Mouse (Mus musculus) cerebellum, adult 2 months (tissue): ENCODE measurements around the gene Srp54b. TPM values are rescaled to one million over a fixed set of nuclear protein-coding genes. Genes with fewer than 3 reads are reported as not detected.
"Not testable (repeated sequence)": the region's sequence is repeated elsewhere in the genome, so short reads cannot be mapped to it uniquely, and the experiment has no call there.

Experiments used
- DNase-seq, 2 experiments: peaks; one replicate each; pipeline ENCODE4 v3.0.0; 2021
- H3K27ac ChIP-seq: fragments of 200-500 bp; 2 replicates; pipeline ENCODE4 v1.5.1; 2012; ENCODE audit warnings: low read length, control low read depth, inconsistent platforms; ENCODE audit not compliant: insufficient read depth
- H3K27me3 ChIP-seq: fragments of 200-500 bp; 2 replicates; pipeline ENCODE4 v1.6.1; 2012; ENCODE audit warnings: inconsistent platforms, mild to moderate bottlenecking, low read length, moderate library complexity; ENCODE audit not compliant: control insufficient read depth, insufficient read depth
- H3K4me1 ChIP-seq: fragments of 200-500 bp; 2 replicates; pipeline ENCODE4 v1.6.1; 2011; ENCODE audit warnings: low read length; ENCODE audit not compliant: control insufficient read depth, insufficient read depth
- H3K4me3 ChIP-seq: fragments of 200-500 bp; replicated peaks from 2 replicates; pipeline ENCODE3; 2011; ENCODE audit warnings: mild to moderate bottlenecking, low read depth, low read length, control low read depth; ENCODE audit not compliant: insufficient read depth
- WGBS: fragments of 180-500 bp; shearing (Covaris S2); methylation state at CpG from one replicate; pipeline ENCODE4 v1.1.7; 2018; 5-methylcytosine and 5-hydroxymethylcytosine counted together
- polyA plus RNA-seq: library from polyadenylated mRNA; depleted of rRNA; stranded (reverse); fragments of >200 nt; gene quantifications from 2 replicates; pipeline ENCODE4 v1.2.3, GENCODE M21; 2012; rRNA removed

Srp54b gene
- polyA plus RNA-seq, 1 experiment = 33.3 TPM

DNA sequence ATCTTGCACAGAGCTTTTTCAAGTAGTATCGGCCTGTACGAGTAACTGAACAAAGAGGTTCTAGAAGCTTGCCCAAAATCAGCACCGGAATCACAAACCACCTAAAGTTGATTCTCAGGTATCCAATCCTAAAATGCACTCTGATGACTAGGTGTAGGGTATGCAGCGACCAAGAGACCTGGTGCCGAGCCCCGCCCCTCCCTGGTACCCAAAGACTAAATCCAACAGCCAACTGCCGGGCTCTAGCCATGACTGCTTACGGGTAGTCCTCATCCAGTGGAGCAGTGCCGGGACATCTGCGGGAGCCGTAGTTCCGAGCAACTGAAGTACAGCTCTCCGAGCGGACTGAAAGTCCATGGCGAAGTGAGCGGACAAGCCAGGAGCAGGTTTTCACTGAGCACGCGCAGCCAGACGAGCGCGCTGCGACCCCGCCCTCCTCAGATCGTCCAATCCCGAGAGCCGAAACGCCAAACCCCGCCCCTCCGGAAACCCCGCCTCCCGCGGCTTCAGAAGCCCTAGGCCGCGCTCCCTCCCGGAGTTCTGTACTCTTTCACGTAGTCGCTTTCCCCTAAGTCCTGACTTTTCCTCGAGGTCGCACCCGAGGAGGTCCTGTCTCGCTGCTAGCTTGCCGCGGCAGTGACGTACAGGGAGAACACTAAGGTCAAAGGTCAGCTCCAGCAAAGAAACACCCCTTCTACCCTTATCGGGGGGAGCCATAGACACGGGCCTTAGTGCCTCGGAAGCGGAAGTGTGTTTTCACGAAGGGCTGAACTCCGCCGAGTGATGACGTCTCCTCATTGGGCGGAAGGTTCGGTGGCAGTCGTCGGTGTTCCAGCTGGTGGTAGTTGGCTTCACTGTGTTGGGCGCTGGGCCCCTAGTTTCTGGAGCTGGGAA is 75.0 kb downstream of the Srp54b start, which contains the start of gene Srp54c:
TSS of gene Srp54c (plus strand) at position 543 of the 894 bp plus-strand sequence.
- WGBS = no CpG with 5 or more reads among the region's 57 CpGs
- peak within 1 kb of the TSS; percentile 57 for H3K4me3 ChIP-seq
- H3K27me3 ChIP-seq, H3K27ac ChIP-seq, H3K4me1 ChIP-seq, DNase-seq: not testable (repeated sequence)

GRCm38 (mm10) chr12:55230520-55230861 is 75.6 kb downstream of the Srp54b start:
- DNase-seq = peak in 1 of 2 experiments; percentile 9
- peak overlapping the region; percentile 57 for H3K4me3 ChIP-seq
- WGBS = 0% methylated on average over 11 of the region's 25 CpGs

More at GRCm38 (mm10) chr12:55230520-55230861, 75.6 kb downstream of the Srp54b start:
- H3K27me3 ChIP-seq, H3K27ac ChIP-seq, H3K4me1 ChIP-seq: not testable (repeated sequence)

Other genes with a start within 250 kb of the Srp54b start
- gene Gm20403, start 168.6 kb upstream of the Srp54b start, polyA plus RNA-seq = not detected in 2 replicates
- 0.55 and 0.62 TPM in 2 replicates for gene Baz1a, start 140.8 kb upstream of the Srp54b start, polyA plus RNA-seq
- gene 2700097O09Rik, start 75.0 kb upstream of the Srp54b start, polyA plus RNA-seq = 24.8 and 27.1 TPM in 2 replicates
- gene Srp54a, start 74.8 kb upstream of the Srp54b start, polyA plus RNA-seq = 70.1 and 79.4 TPM in 2 replicates
- gene Fam177a, start 30.6 kb upstream of the Srp54b start, polyA plus RNA-seq = 26.2 and 29.3 TPM in 2 replicates
- not detected in 2 replicates for gene 1700047I17Rik2, start 44.5 kb downstream of the Srp54b start, polyA plus RNA-seq
- gene Srp54c, start 75.1 kb downstream of the Srp54b start, polyA plus RNA-seq = 60.8 and 66.2 TPM in 2 replicates
- gene 1110008L16Rik, start 144.5 kb downstream of the Srp54b start, polyA plus RNA-seq = 5.7 and 6.5 TPM in 2 replicates
- gene Ppp2r3c, start 147.9 kb downstream of the Srp54b start, polyA plus RNA-seq = 12.9 and 13.2 TPM in 2 replicates
- 147 TPM in 2 replicates for gene Psma6, start 229.1 kb downstream of the Srp54b start, polyA plus RNA-seq